Mouse (Mus musculus) lung, embryonic 16.5 days (tissue): ENCODE measurements around the gene C530008M17Rik. TPM values are rescaled to one million over a fixed set of nuclear protein-coding genes. Genes with fewer than 3 reads are reported as not detected.

Source experiments
- ATAC-seq: fragments of 200-750 bp; cut with Nextera tagmentation; 2 replicates; pipeline ENCODE4 v1.8.0; 2017; ENCODE audit warnings: low read depth, mild to moderate bottlenecking, moderate library complexity
- H3K27ac ChIP-seq: fragments of 300-500 bp; sonication (generic); 2 replicates; pipeline ENCODE4 v1.5.1; 2014; ENCODE audit warnings: mild to moderate bottlenecking, control low read depth, low read length
- H3K27me3 ChIP-seq: fragments of 300-500 bp; sonication (generic); 2 replicates; pipeline ENCODE4 v1.6.1; 2014; ENCODE audit warnings: low read depth, low read length, mixed read lengths; ENCODE audit not compliant: control insufficient read depth, insufficient read depth
- H3K36me3 ChIP-seq: fragments of 300-500 bp; sonication (generic); 2 replicates; pipeline ENCODE4 v1.6.1; 2014; ENCODE audit warnings: low read length; ENCODE audit not compliant: control insufficient read depth, insufficient read depth
- H3K4me1 ChIP-seq: fragments of 300-500 bp; sonication (generic); replicated peaks from 2 replicates; pipeline ENCODE4 v1.6.1; 2014; ENCODE audit warnings: low read length, mixed read lengths; ENCODE audit not compliant: control insufficient read depth, insufficient read depth
- H3K4me2 ChIP-seq: fragments of 300-500 bp; sonication (generic); 2 replicates; pipeline ENCODE4 v1.6.1; 2014; ENCODE audit warnings: low read depth, low read length, control low read depth
- H3K4me3 ChIP-seq: fragments of 300-500 bp; sonication (generic); 2 replicates; pipeline ENCODE4 v1.5.1; 2014; ENCODE audit warnings: mild to moderate bottlenecking, low read length, control low read depth
- H3K9ac ChIP-seq: fragments of 300-500 bp; sonication (generic); 2 replicates; pipeline ENCODE4 v1.6.1; 2014; ENCODE audit warnings: low read length, control low read depth
- H3K9me3 ChIP-seq: fragments of 300-500 bp; sonication (generic); 2 replicates; pipeline ENCODE4 v1.6.1; 2016; ENCODE audit warnings: low read length; ENCODE audit not compliant: control insufficient read depth
- WGBS: fragments of 180-500 bp; shearing (Covaris S2); extraction: QIAGEN DNeasy Blood & Tissue Kit; methylation state at CpG from one replicate; pipeline ENCODE4 v1.1.7; 2014; 5-methylcytosine and 5-hydroxymethylcytosine counted together
- polyA plus RNA-seq: library from polyadenylated mRNA; unstranded; fragments of >200 nt; fragmentation: Nextera tagmentation; extraction: Ambion mirVana; gene quantifications from 2 replicates; pipeline ENCODE4 v1.2.1, GENCODE M21; 2015

The C530008M17Rik gene
- 8.6 and 9.5 TPM in 2 replicates for polyA plus RNA-seq

- H3K27me3 ChIP-seq = no peaks in the 10 kb centered on the region; the same call in 1 of the 2 replicates
- peaks cover 4% of the 10 kb centered on the region; the same call in 1 of the 2 replicates for H3K4me1 ChIP-seq
- H3K4me2 ChIP-seq = peak within 1 kb of the TSS; percentile 95
- no peak within 1 kb of the TSS for H3K27ac ChIP-seq
- H3K9ac ChIP-seq = peak within 1 kb of the TSS; percentile 93
- peak within 1 kb of the TSS; percentile 83 for H3K4me3 ChIP-seq
- ATAC-seq = no peak
- H3K36me3 ChIP-seq = no peaks in the 10 kb centered on the region
- WGBS = 83% methylated on average over 2 of the region's 2 CpGs
- no peaks in the 10 kb centered on the region for H3K9me3 ChIP-seq
Measured at GRCm38 (mm10) chr5:76656212-76656611, at the start of gene C530008M17Rik. C530008M17Rik (plus strand) TSS chr5:76656512.

GRCm38 (mm10) chr5:76609702-76610370, 46.5 kb upstream of the C530008M17Rik start:
- Histone ChIP-seq H3K27me3 (no peaks in the 10 kb centered on the region), H3K9me3 (no peaks in the 10 kb centered on the region), H3K36me3 (peaks cover 45% of the 10 kb centered on the region), H3K4me3 (no peak overlapping the region), H3K4me2 (no peak overlapping the region), H3K4me1 (no peaks in the 10 kb centered on the region), H3K9ac (no peak overlapping the region), H3K27ac (no peak overlapping the region)
- WGBS = 89% methylated on average over 8 of the region's 8 CpGs
- ATAC-seq = no peak

- H3K27ac ChIP-seq = no peak overlapping the region
- no peak overlapping the region for H3K9ac ChIP-seq
- H3K9me3 ChIP-seq = no peaks in the 10 kb centered on the region
- H3K27me3 ChIP-seq = no peaks in the 10 kb centered on the region
- H3K4me1 ChIP-seq = no peaks in the 10 kb centered on the region
- 87% methylated on average over 6 of the region's 6 CpGs for WGBS
- no peak for ATAC-seq
- H3K36me3 ChIP-seq = peaks cover 45% of the 10 kb centered on the region
- no peak overlapping the region for H3K4me2 ChIP-seq
- no peak overlapping the region for H3K4me3 ChIP-seq
Measured at GRCm38 (mm10) chr5:76612867-76613499, 43.3 kb upstream of the C530008M17Rik start.

DNA sequence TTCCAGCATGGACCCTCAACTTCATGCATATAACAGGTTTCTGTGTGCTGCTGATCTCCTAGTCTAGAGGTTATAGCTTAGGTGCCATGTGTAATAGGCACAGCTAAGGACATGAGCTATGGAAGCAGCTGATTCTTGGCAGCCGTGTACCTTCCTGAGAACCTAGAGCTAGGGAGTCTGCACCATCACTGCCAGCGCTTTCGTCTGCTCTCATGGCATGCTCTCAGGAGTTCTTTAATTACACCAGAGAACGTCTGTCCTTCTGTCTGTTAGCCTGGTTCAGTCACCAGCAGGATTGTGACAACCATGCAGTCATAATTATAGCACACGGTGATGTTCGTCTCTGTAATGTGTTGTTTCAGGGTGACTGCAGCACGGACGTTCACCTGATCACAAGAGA, 41.0 kb upstream of the C530008M17Rik start:
- Histone ChIP-seq H3K4me1 (no peaks in the 10 kb centered on the region), H3K27ac (no peak overlapping the region), H3K4me2 (no peak overlapping the region), H3K27me3 (no peaks in the 10 kb centered on the region), H3K4me3 (no peak overlapping the region), H3K36me3 (peaks cover 47% of the 10 kb centered on the region), H3K9me3 (no peaks in the 10 kb centered on the region), H3K9ac (no peak overlapping the region)
- ATAC-seq = no peak
- WGBS = 91% methylated on average over 8 of the region's 8 CpGs

DNA sequence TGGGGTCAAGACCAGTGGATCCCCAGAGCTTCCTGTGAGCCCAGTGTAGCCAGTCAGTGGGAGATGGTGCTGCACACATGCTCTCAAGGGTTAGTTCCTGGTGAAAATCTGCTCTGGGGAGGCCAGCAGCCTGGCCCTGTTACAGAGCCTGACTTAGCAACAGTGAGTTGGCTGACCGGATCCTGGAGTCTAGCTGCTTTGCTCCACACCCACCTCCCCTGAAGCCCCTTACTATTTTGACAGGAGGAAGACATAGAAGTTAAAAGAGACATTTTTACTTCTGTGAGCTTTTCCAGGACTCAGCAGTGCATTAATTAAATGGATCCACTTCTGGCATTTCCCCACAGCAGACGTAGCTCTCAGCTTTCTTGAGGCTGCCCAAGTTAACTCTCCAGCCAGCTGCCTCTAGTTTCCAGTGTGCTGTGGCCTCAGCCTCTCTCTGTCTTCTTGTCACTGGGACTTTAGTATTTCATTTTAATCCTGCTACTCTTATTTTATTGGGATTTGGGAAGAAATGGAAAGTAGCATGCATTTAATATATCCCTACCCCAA, 40.0 kb upstream of the C530008M17Rik start:
- ATAC-seq = no peak
- no peaks in the 10 kb centered on the region for H3K9me3 ChIP-seq
- H3K27ac ChIP-seq = no peak overlapping the region
- H3K36me3 ChIP-seq = peaks cover 48% of the 10 kb centered on the region
- H3K4me2 ChIP-seq = no peak overlapping the region
- 88% methylated on average over 2 of the region's 2 CpGs for WGBS
- H3K4me1 ChIP-seq = no peaks in the 10 kb centered on the region
- no peak overlapping the region for H3K4me3 ChIP-seq
- H3K9ac ChIP-seq = no peak overlapping the region
- H3K27me3 ChIP-seq = no peaks in the 10 kb centered on the region

- no peak overlapping the region for H3K9ac ChIP-seq
- WGBS = 79% methylated on average over 7 of the region's 7 CpGs
Measured at GRCm38 (mm10) chr5:76618750-76619149, 37.6 kb upstream of the C530008M17Rik start.

GRCm38 (mm10) chr5:76623759-76624158, 32.6 kb upstream of the C530008M17Rik start:
- ATAC-seq = no peak
- Histone ChIP-seq H3K4me1 (no peaks in the 10 kb centered on the region), H3K4me2 (no peak overlapping the region), H3K9ac (no peak overlapping the region), H3K27me3 (no peaks in the 10 kb centered on the region), H3K27ac (no peak overlapping the region), H3K4me3 (no peak overlapping the region), H3K9me3 (no peaks in the 10 kb centered on the region), H3K36me3 (peaks cover 23% of the 10 kb centered on the region)
- 95% methylated on average over 9 of the region's 9 CpGs for WGBS

More at GRCm38 (mm10) chr5:76618750-76619149, 37.6 kb upstream of the C530008M17Rik start:
- no peaks in the 10 kb centered on the region for H3K4me1 ChIP-seq
- no peaks in the 10 kb centered on the region for H3K27me3 ChIP-seq
- no peak overlapping the region for H3K4me2 ChIP-seq
- H3K27ac ChIP-seq = no peak overlapping the region
- no peak overlapping the region for H3K4me3 ChIP-seq
- H3K36me3 ChIP-seq = peaks cover 48% of the 10 kb centered on the region
- no peak for ATAC-seq
- no peaks in the 10 kb centered on the region for H3K9me3 ChIP-seq

DNA sequence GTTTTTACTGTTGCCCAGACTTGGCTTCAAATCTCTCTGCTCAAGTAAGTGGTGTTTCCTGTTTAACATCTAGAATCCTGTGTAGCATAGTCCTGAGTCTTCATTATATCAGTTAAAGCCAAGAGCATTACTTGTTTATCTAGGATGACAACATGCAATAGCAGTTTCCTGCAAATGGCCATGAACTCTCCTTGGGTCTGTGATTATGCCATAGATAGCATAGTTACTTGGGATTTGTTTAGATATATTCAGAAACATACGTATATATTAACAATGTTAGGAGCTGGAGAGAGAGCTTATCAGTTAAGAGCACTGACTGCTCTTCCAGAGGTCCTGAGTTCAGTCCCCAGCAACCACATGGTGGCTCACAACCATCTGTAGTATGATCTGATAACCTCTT, 28.5 kb upstream of the C530008M17Rik start:
- H3K36me3 ChIP-seq = peaks cover 15% of the 10 kb centered on the region

DNA sequence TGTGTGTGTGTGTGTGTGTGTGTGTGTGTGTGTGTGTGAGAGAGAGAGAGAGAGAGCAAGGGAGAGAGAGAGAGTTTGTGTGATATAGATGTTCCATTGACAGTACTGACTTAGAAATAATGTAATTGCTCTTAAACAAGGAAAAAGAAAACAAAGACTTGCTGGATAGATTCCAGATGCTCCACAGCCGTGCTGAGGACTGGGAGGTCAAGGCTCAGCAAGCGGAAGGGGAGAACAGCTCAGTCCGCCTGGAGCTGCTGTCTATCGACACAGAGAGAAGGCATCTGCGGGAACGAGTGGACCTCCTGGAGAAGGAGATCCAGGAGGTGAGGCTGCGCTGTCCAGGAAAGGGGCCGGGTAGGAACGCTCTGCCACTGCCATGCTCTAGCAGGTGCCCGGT, 22.3 kb upstream of the C530008M17Rik start:
- Histone ChIP-seq H3K9me3 (no peaks in the 10 kb centered on the region), H3K27me3 (no peaks in the 10 kb centered on the region), H3K4me1 (no peaks in the 10 kb centered on the region), H3K36me3 (peaks cover 31% of the 10 kb centered on the region), H3K9ac (no peak overlapping the region), H3K4me3 (no peak overlapping the region), H3K4me2 (no peak overlapping the region), H3K27ac (no peak overlapping the region)
- WGBS = 80% methylated on average over 10 of the region's 10 CpGs
- no peak for ATAC-seq

More for the DNA sequence above, 28.5 kb upstream of the C530008M17Rik start:
- H3K9ac ChIP-seq = no peak overlapping the region
- H3K9me3 ChIP-seq = no peaks in the 10 kb centered on the region
- H3K27me3 ChIP-seq = no peaks in the 10 kb centered on the region
- H3K4me3 ChIP-seq = no peak overlapping the region
- no peak overlapping the region for H3K4me2 ChIP-seq
- peak; percentile 66 for ATAC-seq
- H3K27ac ChIP-seq = no peak overlapping the region
- WGBS = 36% methylated on average over 1 of the region's 1 CpGs
- H3K4me1 ChIP-seq = no peaks in the 10 kb centered on the region
